Comparison of ENCODE assay signal across 8 mouse cellular contexts in the genomic region with DNA sequence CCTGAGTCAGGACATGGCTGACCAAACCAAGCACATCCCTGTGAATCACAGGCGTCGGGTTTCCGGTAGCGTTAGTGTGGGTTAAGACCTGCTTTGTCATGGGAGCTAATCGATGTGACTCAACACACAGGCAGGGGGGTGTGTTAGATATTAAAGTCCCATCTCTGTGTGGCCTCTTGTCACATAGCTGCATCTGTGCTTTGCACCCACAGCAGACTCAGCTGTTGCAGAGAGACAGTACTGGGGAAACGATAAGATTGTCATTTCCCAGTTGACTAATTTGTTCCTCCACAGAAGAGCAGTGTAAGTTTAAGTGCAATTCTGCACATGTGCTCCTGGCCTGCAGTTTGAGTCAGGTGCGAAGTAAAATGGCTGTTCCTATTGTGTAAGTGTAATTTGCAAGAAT. TPM values are rescaled to one million over a fixed set of nuclear protein-coding genes. Genes with fewer than 3 reads are reported as not detected.
DNase-seq lines count a peak whose midpoint lies in the region; ATAC-seq and TF ChIP-seq lines count a peak whose summit lies in the region.

No protein-coding gene starts in this region.

- ATAC-seq in forebrain, postnatal 0 days, result no peak

- no peak for DNase-seq in left cerebral cortex, adult 2 months (ENCODE audit: extremely low spot score in 1 of 2, low spot score in 2 of 2)
- no peak for DNase-seq in left cerebral cortex, adult 11 months (ENCODE audit: low spot score)
- DNase-seq in adrenal gland, postnatal 36 days, result peak; percentile 55 to 59
- DNase-seq in forebrain, postnatal 0 days, result no peak
- DNase-seq in right cerebral cortex, postnatal 25 days, result no peak
- DNase-seq in gastrocnemius, postnatal 14 days, result no peak
- no peak for DNase-seq in lung, postnatal 10 days

- peak overlapping the region; percentile 86 for H3K9ac ChIP-seq in forebrain, postnatal 0 days

- WGBS in forebrain, postnatal 0 days, result 52% methylated on average over 7 of the region's 7 CpGs

- H3K4me1 ChIP-seq in forebrain, postnatal 0 days (ENCODE audit: insufficient read depth), result peaks cover 11% of the 10 kb centered on the region
- H3K4me1 ChIP-seq in megakaryocyte, embryonic 14.5 days, result peaks cover 57% of the 10 kb centered on the region

- H3K9me3 ChIP-seq in forebrain, postnatal 0 days (ENCODE audit: low read length), result no peaks in the 10 kb centered on the region
- H3K9me3 ChIP-seq in megakaryocyte, embryonic 14.5 days, result no peaks in the 10 kb centered on the region

- intact Hi-C loops in left cerebral cortex, adult 2 months (cut with DNase I), result loop anchor here (10.0 kb wide), 1 partner anchor 589 kb away; a partner anchor contains a TSS
- intact Hi-C loops in gastrocnemius, postnatal 14 days (cut with DNase I; ENCODE audit: low total_unique reads), result no loop called here

- no peak for TF ChIP-seq CTCF in left cerebral cortex, adult 2 months (IDR thresholded peaks at IDR 0.05)
- no peak for TF ChIP-seq CTCF in forebrain, postnatal 0 days (IDR thresholded peaks at IDR 0.05; ENCODE audit: low read depth)

- no peak overlapping the region for H3K27ac ChIP-seq in left cerebral cortex, adult 2 months
- H3K27ac ChIP-seq in forebrain, postnatal 0 days (ENCODE audit: low read depth, low read length), result no peak overlapping the region

- H3K27me3 ChIP-seq in forebrain, postnatal 0 days (ENCODE audit: insufficient read depth, low read length), result no peaks in the 10 kb centered on the region
- H3K27me3 ChIP-seq in megakaryocyte, embryonic 14.5 days (replicated peaks), result no peaks in the 10 kb centered on the region

- peak overlapping the region; percentile 67 for H3K4me2 ChIP-seq in forebrain, postnatal 0 days (ENCODE audit: low read depth)

- peaks cover 34% of the 10 kb centered on the region for H3K36me3 ChIP-seq in forebrain, postnatal 0 days (ENCODE audit: insufficient read depth)
- H3K36me3 ChIP-seq in megakaryocyte, embryonic 14.5 days (replicated peaks; ENCODE audit: low read length), result peaks cover 56% of the 10 kb centered on the region

- H3K4me3 ChIP-seq in left cerebral cortex, adult 2 months, result peak overlapping the region; percentile 97
- peak overlapping the region; percentile 91 for H3K4me3 ChIP-seq in forebrain, postnatal 0 days (ENCODE audit: low read depth, low read length)
- H3K4me3 ChIP-seq in megakaryocyte, embryonic 14.5 days (replicated peaks), result peak overlapping the region; percentile 96

RNA-seq across cellular contexts. Expression of a gene that starts 1.4 kb away (rescaled TPM):
- total RNA-seq in left cerebral cortex, adult 2 months (2021), result 10 to 100 TPM; 32.7 to 35.6 TPM
- total RNA-seq in adrenal gland, postnatal 36 days (2021), result 10 to 100 TPM; 20.4 to 21.3 TPM
- 35.7 and 43.4 TPM in 2 replicates for total RNA-seq in forebrain, postnatal 0 days (2014; rRNA removed)
- 33.5 and 40.0 TPM in 2 replicates for polyA plus RNA-seq in forebrain, postnatal 0 days (2015; fragmentation: Nextera tagmentation; extraction: Ambion mirVana)
- polyA plus RNA-seq in megakaryocyte, embryonic 14.5 days (2012; ENCODE audit: insufficient read depth, low replicate concordance), result 2.9 TPM in 1 of 2 replicates, not detected in the other
- total RNA-seq in gastrocnemius, postnatal 14 days (2021), result 10 to 100 TPM in 1 of 2 experiments, 1 to 10 TPM in 1; 9.5 to 10.6 TPM

RNA-seq across cellular contexts. Expression of a gene that starts 2.0 kb away (rescaled TPM):
- 10 to 100 TPM; 12.7 to 15.1 TPM for total RNA-seq in left cerebral cortex, adult 2 months (2021)
- 10 to 100 TPM; 42.3 to 70.7 TPM for total RNA-seq in adrenal gland, postnatal 36 days (2021)
- total RNA-seq in forebrain, postnatal 0 days (2014; rRNA removed), result 10.1 and 11.8 TPM in 2 replicates
- 3.5 and 5.5 TPM in 2 replicates for polyA plus RNA-seq in forebrain, postnatal 0 days (2015; fragmentation: Nextera tagmentation; extraction: Ambion mirVana)
- polyA plus RNA-seq in megakaryocyte, embryonic 14.5 days (2012; ENCODE audit: insufficient read depth, low replicate concordance), result 33.2 and 37.0 TPM in 2 replicates
- total RNA-seq in gastrocnemius, postnatal 14 days (2021), result 10 to 100 TPM; 11.1 to 14.8 TPM

Comparison
In these comparisons a context has a peak if more than half of its experiments do, and no peak if none do; other contexts are left out.
1. DNase-seq: peak in adrenal gland, postnatal 36 days (2 of 2); none in left cerebral cortex, adult 2 months (0 of 2), left cerebral cortex, adult 11 months (single experiment), forebrain, postnatal 0 days (single experiment), right cerebral cortex, postnatal 25 days (single experiment), gastrocnemius, postnatal 14 days (single experiment) and lung, postnatal 10 days (single experiment).
2. Peak in every context shown above with its lines, with median percentiles within 50 percentile points of each other: H3K4me3 ChIP-seq.